Mouse (Mus musculus): Measurements from ENCODE around the gene Pih1d2. TPM values are rescaled to one million over a fixed set of nuclear protein-coding genes. Genes with fewer than 3 reads are reported as not detected.

The Pih1d2 gene
- polyA plus RNA-seq, 1 experiment from 2014 or later, result 3.7 TPM

DNA sequence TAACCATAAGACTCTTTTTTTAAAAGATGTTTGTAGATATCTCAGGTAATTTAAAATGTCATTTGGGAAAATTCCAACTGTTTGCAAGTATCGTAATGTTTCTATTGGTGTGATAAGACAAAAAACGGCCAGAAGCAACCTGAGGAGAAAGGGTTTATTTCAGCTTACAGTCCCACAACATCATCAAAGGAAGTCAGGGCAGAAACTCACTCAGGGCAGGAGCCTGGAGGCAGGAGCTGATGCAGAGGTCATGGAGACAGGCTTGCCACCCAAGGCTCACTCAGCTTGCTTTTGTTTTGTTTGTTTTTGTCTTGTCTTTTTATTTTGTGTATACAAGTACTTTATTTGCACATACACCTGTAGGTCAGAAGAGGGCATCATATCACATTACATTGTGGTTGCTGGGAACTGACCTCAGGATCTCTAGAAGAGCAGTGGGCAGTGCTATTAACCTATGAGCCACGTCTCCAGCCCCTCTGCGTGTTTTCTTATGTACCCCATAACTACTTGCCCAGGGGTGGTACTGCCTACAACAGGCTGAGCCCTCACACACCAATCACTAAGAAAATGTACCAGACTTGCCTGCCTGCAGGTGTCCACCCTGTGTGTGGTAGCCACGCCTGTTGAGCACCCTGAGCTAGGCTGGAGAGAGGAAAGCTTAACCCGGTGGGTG lies 15.0 kb downstream of the Pih1d2 start:
- H3K9ac ChIP-seq, result no peak overlapping the region
- no peak for ATAC-seq (ENCODE audit: insufficient number of reproducible peaks, insufficient read depth, low FRiP score, low TSS enrichment, low read depth)
- WGBS, result 87% methylated on average over 6 of the region's 6 CpGs
- H3K27me3 ChIP-seq, result no peaks in the 10 kb centered on the region
- no peaks in the 10 kb centered on the region for H3K9me3 ChIP-seq
- H3K4me1 ChIP-seq, result no peaks in the 10 kb centered on the region
- no peak overlapping the region for H3K4me2 ChIP-seq
- no peak overlapping the region for H3K4me3 ChIP-seq
- H3K36me3 ChIP-seq, result peaks cover 42% of the 10 kb centered on the region
- H3K27ac ChIP-seq, result no peak overlapping the region

DNA sequence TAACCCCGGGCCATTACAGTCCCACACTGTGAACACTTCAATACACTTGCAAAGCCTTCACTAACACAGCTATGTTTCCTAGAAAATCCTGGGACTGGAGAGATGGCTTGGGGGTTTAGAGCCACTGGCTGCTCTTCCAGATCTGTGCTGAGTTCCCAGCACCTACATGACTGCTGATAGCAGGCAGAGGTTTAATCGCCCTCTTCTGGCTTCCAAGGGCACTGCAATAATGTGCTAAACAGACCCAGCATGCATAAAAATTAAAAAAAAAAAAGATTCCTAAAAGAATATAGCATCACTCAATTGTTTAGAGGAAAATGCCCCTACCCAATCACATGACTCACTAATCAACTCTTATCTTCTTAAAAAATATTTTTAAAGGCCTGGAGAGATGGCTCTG lies 15.9 kb downstream of the Pih1d2 start:
- no peaks in the 10 kb centered on the region for H3K9me3 ChIP-seq
- WGBS, result 53% methylated on average over 2 of the region's 2 CpGs
- peaks cover 50% of the 10 kb centered on the region for H3K36me3 ChIP-seq

DNA sequence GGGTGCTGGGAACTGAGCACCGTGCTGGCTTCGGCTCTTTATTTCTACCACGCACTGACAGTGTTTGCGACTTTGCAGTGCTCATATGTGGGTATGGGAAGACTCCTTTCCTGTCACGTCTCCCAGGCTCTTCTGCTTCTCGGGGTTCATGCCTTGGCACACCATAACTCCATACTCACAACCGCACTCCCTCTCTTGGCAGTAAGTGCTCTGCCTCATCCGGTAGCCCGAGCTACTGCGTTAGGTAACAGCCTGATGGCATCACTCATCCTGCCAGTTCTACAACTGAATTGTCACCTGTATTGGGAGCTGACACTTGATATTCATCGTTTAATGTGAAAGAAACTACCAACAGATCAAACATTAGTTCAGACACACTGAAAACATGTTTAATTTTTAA lies 17.1 kb downstream of the Pih1d2 start:
- no peak overlapping the region for H3K4me2 ChIP-seq
- H3K27ac ChIP-seq, result no peak overlapping the region
- H3K4me1 ChIP-seq, result no peaks in the 10 kb centered on the region
- no peaks in the 10 kb centered on the region for H3K9me3 ChIP-seq
- no peak overlapping the region for H3K4me3 ChIP-seq
- WGBS, result 92% methylated on average over 11 of the region's 11 CpGs
- ATAC-seq (ENCODE audit: insufficient number of reproducible peaks, insufficient read depth, low FRiP score, low TSS enrichment, low read depth), result no peak
- no peak overlapping the region for H3K9ac ChIP-seq
- H3K36me3 ChIP-seq, result peaks cover 60% of the 10 kb centered on the region
- H3K27me3 ChIP-seq, result no peaks in the 10 kb centered on the region

More for the DNA sequence above, 15.9 kb downstream of the Pih1d2 start:
- H3K4me2 ChIP-seq, result no peak overlapping the region
- no peak overlapping the region for H3K9ac ChIP-seq
- H3K27me3 ChIP-seq, result no peaks in the 10 kb centered on the region
- ATAC-seq (ENCODE audit: insufficient number of reproducible peaks, insufficient read depth, low FRiP score, low TSS enrichment, low read depth), result no peak
- no peak overlapping the region for H3K27ac ChIP-seq
- H3K4me3 ChIP-seq, result no peak overlapping the region
- H3K4me1 ChIP-seq, result no peaks in the 10 kb centered on the region

DNA sequence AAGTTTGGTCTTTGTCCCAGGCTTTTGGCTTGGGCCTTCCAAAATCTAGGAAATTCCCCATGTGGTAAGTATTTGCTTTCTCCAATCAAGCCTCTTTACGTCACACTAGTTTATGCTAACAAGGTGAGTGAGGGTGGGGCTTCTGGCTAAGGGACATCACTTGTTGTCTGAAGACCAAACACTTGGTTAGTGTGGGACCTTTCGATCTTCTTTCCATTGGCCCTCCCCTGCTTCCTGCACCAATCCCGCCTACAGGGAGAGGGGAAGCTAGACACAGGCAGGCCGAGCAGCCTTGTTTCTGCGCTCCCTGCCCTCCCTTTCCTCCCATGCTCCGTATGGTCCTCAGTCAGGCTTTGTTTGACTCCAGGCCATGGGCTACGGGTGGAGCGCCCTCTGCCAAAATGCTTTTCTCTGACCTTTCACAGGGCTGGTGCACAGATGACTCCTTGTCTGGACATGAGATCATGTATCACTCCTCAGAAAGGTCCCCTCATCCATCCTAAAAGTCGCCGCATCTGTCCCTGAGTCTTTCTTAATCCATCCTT lies 29.8 kb downstream of the Pih1d2 start:
- no peak for ATAC-seq (ENCODE audit: insufficient number of reproducible peaks, insufficient read depth, low FRiP score, low TSS enrichment, low read depth)
- H3K4me1 ChIP-seq, result no peaks in the 10 kb centered on the region
- no peaks in the 10 kb centered on the region for H3K27me3 ChIP-seq
- H3K27ac ChIP-seq, result no peak overlapping the region
- 64% methylated on average over 10 of the region's 10 CpGs for WGBS
- no peak overlapping the region for H3K4me2 ChIP-seq
- H3K36me3 ChIP-seq, result peaks cover 93% of the 10 kb centered on the region
- no peaks in the 10 kb centered on the region for H3K9me3 ChIP-seq
- H3K4me3 ChIP-seq, result no peak overlapping the region
- no peak overlapping the region for H3K9ac ChIP-seq

DNA sequence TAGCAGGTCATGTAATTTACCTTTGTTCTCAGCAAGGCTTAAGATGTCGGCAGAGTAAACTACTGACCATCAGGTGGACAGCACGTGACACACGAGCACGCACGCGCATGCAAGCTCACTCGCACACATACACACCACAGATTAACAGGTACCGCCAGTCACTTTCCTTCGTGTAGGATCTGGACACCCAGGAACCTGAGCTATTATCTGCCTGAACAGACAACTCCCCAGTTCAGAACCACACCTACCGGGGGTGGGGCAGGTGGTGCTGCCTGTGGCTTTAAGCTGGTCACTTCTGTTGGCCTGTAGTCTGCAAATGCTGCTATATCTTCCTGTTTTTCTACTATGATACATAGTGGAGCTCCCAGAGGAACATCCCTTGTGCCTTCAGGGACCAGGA lies 33.4 kb downstream of the Pih1d2 start:
- Histone ChIP-seq H3K27ac (no peak overlapping the region), H3K4me2 (no peak overlapping the region), H3K36me3 (peaks cover 94% of the 10 kb centered on the region), H3K27me3 (no peaks in the 10 kb centered on the region), H3K4me1 (no peaks in the 10 kb centered on the region), H3K9ac (no peak overlapping the region), H3K4me3 (no peak overlapping the region), H3K9me3 (no peaks in the 10 kb centered on the region)
- WGBS, result 95% methylated on average over 10 of the region's 10 CpGs
- no peak for ATAC-seq (ENCODE audit: insufficient number of reproducible peaks, insufficient read depth, low FRiP score, low TSS enrichment, low read depth)

DNA sequence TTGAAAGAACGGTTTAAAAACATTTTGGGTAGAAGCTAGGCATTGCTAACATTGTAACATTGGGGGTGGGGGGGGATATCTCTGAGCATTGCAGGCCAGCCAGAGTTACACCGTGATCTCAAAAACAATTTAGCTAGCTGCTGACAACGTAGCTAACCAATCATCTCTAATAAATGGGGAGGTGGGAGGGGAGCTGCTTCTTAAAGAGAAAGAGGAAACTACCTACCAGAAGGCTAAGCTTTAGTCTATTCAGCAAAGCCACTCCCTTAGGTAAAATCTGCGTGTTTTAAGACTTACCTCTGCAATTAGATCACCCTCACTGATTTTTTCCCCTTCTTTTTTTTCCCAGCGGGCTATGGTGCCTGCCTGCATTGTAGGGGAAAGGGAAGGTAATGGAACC lies 41.3 kb downstream of the Pih1d2 start:
- peak overlapping the region; percentile 75 for H3K4me2 ChIP-seq
- peak overlapping the region; percentile 80 for H3K4me3 ChIP-seq
- ATAC-seq (ENCODE audit: insufficient number of reproducible peaks, insufficient read depth, low FRiP score, low TSS enrichment, low read depth), result no peak
- H3K4me1 ChIP-seq, result peaks cover 16% of the 10 kb centered on the region
- no peak overlapping the region for H3K27ac ChIP-seq
- WGBS, result 19% methylated on average over 5 of the region's 5 CpGs
- H3K36me3 ChIP-seq, result peaks cover 40% of the 10 kb centered on the region
- peak overlapping the region; percentile 91 for H3K9ac ChIP-seq
- no peaks in the 10 kb centered on the region for H3K27me3 ChIP-seq
- H3K9me3 ChIP-seq, result no peaks in the 10 kb centered on the region

DNA sequence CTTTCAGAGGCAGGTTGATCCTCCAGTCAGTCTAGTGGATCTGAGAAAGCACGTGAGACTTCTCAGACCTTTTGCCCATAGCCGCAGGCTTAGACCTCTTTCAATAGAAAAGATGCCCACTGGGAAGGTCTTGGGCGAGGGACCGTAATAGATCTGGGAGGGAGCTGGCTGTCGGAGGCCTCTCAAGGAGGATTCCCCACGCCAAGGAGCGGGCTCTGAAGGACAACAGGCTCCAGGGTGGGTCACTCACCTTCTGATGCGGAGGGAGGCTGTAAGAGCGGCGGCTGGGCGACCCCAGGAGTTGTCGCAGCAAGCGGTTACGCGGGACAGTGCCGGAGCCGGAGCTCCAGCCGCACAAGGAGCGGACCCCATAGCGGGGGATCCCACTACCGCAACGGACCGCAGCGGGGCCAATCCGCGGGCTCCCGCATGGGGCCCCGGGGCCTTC lies 41.8 kb downstream of the Pih1d2 start:
- Histone ChIP-seq H3K4me3 (peak overlapping the region; percentile 80), H3K27ac (peak overlapping the region; percentile 84), H3K4me1 (peaks cover 16% of the 10 kb centered on the region), H3K27me3 (no peaks in the 10 kb centered on the region), H3K9me3 (no peaks in the 10 kb centered on the region), H3K4me2 (peak overlapping the region; percentile 75), H3K9ac (peak overlapping the region; percentile 91), H3K36me3 (peaks cover 40% of the 10 kb centered on the region)
- WGBS, result under 1% methylated on average over 28 of the region's 28 CpGs
- peak; percentile 76; the same call in 1 of the 2 replicates for ATAC-seq (ENCODE audit: insufficient number of reproducible peaks, insufficient read depth, low FRiP score, low TSS enrichment, low read depth)

DNA sequence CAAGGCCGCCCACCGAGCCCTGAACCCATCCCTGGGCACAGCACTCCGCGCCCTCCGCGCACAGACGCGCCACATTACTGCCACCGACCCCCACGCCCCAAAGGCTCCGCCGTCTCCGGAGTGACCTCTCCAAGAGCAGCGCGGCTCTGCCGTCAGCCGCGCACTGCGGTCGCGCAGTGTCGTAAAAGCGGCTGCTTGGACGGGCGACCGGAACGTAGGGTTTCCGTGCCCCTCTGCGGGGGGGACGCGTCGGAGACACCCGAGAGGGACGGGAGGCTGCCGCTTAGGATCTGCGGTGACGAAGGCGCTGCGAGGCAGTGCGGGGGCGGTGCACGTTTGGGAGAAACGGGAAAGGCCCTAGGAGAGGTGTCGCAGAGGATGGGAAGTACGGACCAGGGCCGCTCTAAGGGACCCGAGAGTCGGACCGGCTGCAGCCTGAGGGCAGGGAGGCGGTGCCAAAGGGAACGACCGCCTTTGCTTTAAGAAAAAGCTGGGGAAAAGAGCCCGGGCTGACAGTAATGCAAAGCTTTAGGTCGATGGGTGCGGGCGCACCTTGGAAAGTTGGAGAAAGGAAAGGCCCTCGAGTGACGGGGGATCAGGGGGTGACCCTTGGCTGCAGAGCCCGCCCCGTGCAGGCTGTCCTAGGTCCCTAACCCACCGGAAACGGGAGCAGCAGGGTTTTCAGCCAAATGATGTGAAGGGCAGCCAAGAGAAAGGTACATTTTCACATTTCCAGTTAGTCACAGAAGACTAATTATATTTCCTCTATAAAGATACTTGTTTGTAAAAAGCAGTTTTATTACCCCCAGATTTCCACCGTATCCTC lies 42.5 kb downstream of the Pih1d2 start, which contains the start of gene Dlat:
TSS of gene Dlat (minus strand) at position 389 of the 826 bp plus-strand sequence.
- ATAC-seq (ENCODE audit: insufficient number of reproducible peaks, insufficient read depth, low FRiP score, low TSS enrichment, low read depth), result peak; percentile 88
- Histone ChIP-seq H3K36me3 (peaks cover 35% of the 10 kb centered on the region), H3K27ac (peak within 1 kb of the TSS; percentile 84), H3K4me1 (peaks cover 16% of the 10 kb centered on the region), H3K9ac (peak within 1 kb of the TSS; percentile 91), H3K4me2 (peak within 1 kb of the TSS; percentile 75), H3K9me3 (no peaks in the 10 kb centered on the region), H3K4me3 (peak within 1 kb of the TSS; percentile 80), H3K27me3 (no peaks in the 10 kb centered on the region)
- under 1% methylated on average over 63 of the region's 63 CpGs for WGBS

DNA sequence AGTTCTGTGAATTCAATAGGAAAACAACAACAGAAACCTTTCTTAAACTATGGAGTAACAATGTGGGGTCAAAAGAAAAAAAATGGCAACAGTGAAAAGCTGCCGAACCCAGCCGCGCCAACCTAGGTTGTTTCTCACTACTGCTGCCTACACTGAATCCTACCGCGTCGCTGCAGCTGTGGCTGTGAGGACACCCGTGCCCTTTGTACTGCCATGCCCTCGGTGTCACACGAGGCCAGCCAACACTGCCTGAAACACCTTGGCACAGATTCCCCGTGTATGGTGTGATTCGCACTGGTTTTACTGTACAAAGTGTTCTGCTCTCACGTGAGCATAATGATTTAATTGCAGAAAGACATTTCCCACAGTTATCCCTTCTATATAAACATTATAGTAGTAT lies 43.3 kb downstream of the Pih1d2 start:
- H3K9ac ChIP-seq, result peak overlapping the region; percentile 91
- ATAC-seq (ENCODE audit: insufficient number of reproducible peaks, insufficient read depth, low FRiP score, low TSS enrichment, low read depth), result no peak
- 15% methylated on average over 12 of the region's 12 CpGs for WGBS

DNA sequence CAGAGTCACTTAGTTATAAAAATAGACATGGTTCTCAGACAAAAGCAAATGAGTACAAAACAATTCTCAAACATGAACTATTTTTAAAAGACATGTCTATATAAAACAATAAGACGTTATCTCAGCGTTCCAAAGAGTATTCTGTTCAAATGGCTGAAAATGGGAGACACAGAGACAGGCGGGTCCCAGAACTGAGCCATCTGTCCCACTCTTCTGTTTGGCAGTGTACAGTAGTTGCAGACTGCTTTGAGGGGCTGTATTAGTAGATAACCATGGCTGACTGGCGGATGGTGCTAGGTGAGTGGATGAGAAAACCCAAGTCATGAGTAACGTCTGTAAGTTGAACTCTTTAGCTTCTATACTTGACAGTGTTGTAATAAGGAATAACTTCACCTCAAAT lies 47.7 kb downstream of the Pih1d2 start:
- no peaks in the 10 kb centered on the region for H3K9me3 ChIP-seq
- H3K4me3 ChIP-seq, result no peak overlapping the region
- no peak for ATAC-seq (ENCODE audit: insufficient number of reproducible peaks, insufficient read depth, low FRiP score, low TSS enrichment, low read depth)
- no peak overlapping the region for H3K9ac ChIP-seq
- H3K4me1 ChIP-seq, result peaks cover 5% of the 10 kb centered on the region; the same call in 1 of the 2 replicates
- H3K27ac ChIP-seq, result no peak overlapping the region
- H3K27me3 ChIP-seq, result no peaks in the 10 kb centered on the region
- peaks cover 55% of the 10 kb centered on the region for H3K36me3 ChIP-seq
- WGBS, result 88% methylated on average over 5 of the region's 5 CpGs
- H3K4me2 ChIP-seq, result no peak overlapping the region

More for the DNA sequence above, 43.3 kb downstream of the Pih1d2 start:
- Histone ChIP-seq H3K27ac (no peak overlapping the region), H3K4me1 (peaks cover 16% of the 10 kb centered on the region), H3K4me3 (peak overlapping the region; percentile 80), H3K36me3 (peaks cover 35% of the 10 kb centered on the region), H3K4me2 (peak overlapping the region; percentile 75), H3K9me3 (no peaks in the 10 kb centered on the region), H3K27me3 (no peaks in the 10 kb centered on the region)

DNA sequence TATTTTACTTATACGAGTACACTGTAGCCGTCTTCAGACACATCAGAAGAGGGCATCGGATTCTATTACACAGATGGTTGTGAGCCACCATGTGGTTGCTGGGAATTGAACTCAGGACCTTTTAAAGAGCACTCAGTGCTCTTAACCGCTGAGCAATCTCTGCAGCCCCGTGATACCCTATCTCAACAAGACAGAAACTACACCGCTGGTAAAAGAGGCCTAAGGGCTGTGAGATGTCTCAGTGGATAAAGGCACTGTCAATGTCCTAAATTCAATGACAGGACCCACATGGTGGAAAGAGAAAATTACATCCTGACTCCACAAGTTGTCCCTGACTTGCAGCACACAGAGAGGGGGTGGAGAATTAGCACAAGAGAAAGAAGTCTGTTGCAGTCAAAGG lies 49.3 kb downstream of the Pih1d2 start:
- WGBS, result 88% methylated on average over 6 of the region's 6 CpGs
- Histone ChIP-seq H3K4me3 (no peak overlapping the region), H3K4me1 (no peaks in the 10 kb centered on the region), H3K9ac (no peak overlapping the region), H3K27ac (no peak overlapping the region), H3K36me3 (peaks cover 55% of the 10 kb centered on the region), H3K4me2 (no peak overlapping the region), H3K9me3 (no peaks in the 10 kb centered on the region), H3K27me3 (no peaks in the 10 kb centered on the region)
- no peak for ATAC-seq (ENCODE audit: insufficient number of reproducible peaks, insufficient read depth, low FRiP score, low TSS enrichment, low read depth)

Measured in embryonic facial prominence, embryonic 13.5 days (tissue).